Mouse (Mus musculus) frontal cortex, postnatal 10 days (tissue): Measurements from ENCODE around the gene Gpsm3.
A peak's percentile ranks its signal among the peaks of the same experiment; 100 is the strongest.

Experiments
- DNase-seq, 2 experiments: peaks; one replicate each; pipeline ENCODE4 v3.0.0; 2022; ENCODE audit warnings: low spot score in 2 of 2, mixed read lengths in 1 of 2

The Gpsm3 gene

GRCm38 (mm10) chr17:34629221-34629751 is 39.7 kb downstream of the Gpsm3 start, which contains the start of gene Prrt1:
Prrt1 (plus strand) TSS chr17:34629533.
- DNase-seq: peak in 1 of 2 experiments; percentile 61

- DNase-seq: no peak
Measured at GRCm38 (mm10) chr17:34629796-34630603, 40.4 kb downstream of the Gpsm3 start.

GRCm38 (mm10) chr17:34630761-34631301 is 41.2 kb downstream of the Gpsm3 start:
- DNase-seq: peak in 1 of 2 experiments; percentile 41

- DNase-seq: peak in 1 of 2 experiments; percentile 30
Measured at GRCm38 (mm10) chr17:34631647-34632046, 42.0 kb downstream of the Gpsm3 start.

GRCm38 (mm10) chr17:34632261-34632691 is 42.7 kb downstream of the Gpsm3 start:
- peak; percentile 79 to 85 for DNase-seq

- no peak for DNase-seq
Measured at GRCm38 (mm10) chr17:34635671-34636070, 46.1 kb downstream of the Gpsm3 start.

- DNase-seq: no peak
Measured at GRCm38 (mm10) chr17:34637459-34637858, 47.9 kb downstream of the Gpsm3 start.

GRCm38 (mm10) chr17:34639461-34640255 is 50.1 kb downstream of the Gpsm3 start:
- DNase-seq: no peak

GRCm38 (mm10) chr17:34640778-34641601 is 51.4 kb downstream of the Gpsm3 start:
- DNase-seq: no peak
